Mouse (Mus musculus): ENCODE measurements around the gene Lamtor2.

- TF ChIP-seq POLR2A (IDR thresholded peaks at IDR 0.05; ENCODE audit: borderline replicate concordance, control insufficient read depth, low read depth, low read length): no peak
- TF ChIP-seq CTCF (IDR thresholded peaks at IDR 0.05; ENCODE audit: control insufficient read depth, insufficient read depth, low read length): no peak
Observed at GRCm38 (mm10) chr3:88568615-88569014, 15.7 kb upstream of the Lamtor2 start.
